Mouse (Mus musculus) small intestine, adult 2 months (tissue): ENCODE results near the gene Myom1. TPM values are rescaled to one million over a fixed set of nuclear protein-coding genes. Genes with fewer than 3 reads are reported as not detected.

Source experiments
- H3K27ac ChIP-seq: fragments of 200-500 bp; 2 replicates; pipeline ENCODE4 v1.5.1; 2012; ENCODE audit warnings: low read depth, low read length, control low read depth, inconsistent platforms; ENCODE audit not compliant: insufficient read depth
- H3K27me3 ChIP-seq: fragments of 200-500 bp; 2 replicates; pipeline ENCODE4 v1.6.1; 2012; ENCODE audit warnings: mild to moderate bottlenecking, moderate library complexity, low read length, inconsistent platforms; ENCODE audit not compliant: control insufficient read depth, insufficient read depth
- H3K36me3 ChIP-seq: fragments of 200-500 bp; 2 replicates; pipeline ENCODE4 v1.6.1; 2012; ENCODE audit warnings: mild to moderate bottlenecking, low read length, control low read depth, inconsistent platforms; ENCODE audit not compliant: control insufficient read depth, insufficient read depth
- H3K4me1 ChIP-seq: fragments of 200-500 bp; 2 replicates; pipeline ENCODE4 v1.6.1; 2012; ENCODE audit warnings: low read length, inconsistent platforms, mixed read lengths; ENCODE audit not compliant: control insufficient read depth, insufficient read depth, insufficient read length
- H3K4me3 ChIP-seq: fragments of 200-500 bp; 2 replicates; pipeline ENCODE4 v1.5.1; 2012; ENCODE audit warnings: low read depth, mild to moderate bottlenecking, control low read depth, inconsistent platforms, low read length, moderate library complexity
- CTCF ChIP-seq: fragments of 200-500 bp; IDR thresholded peaks from 2 replicates; pipeline ENCODE4 v1.5.1; 2012; ENCODE audit warnings: low read depth, mild to moderate bottlenecking, control low read depth, inconsistent platforms, low read length, moderate library complexity, mixed read lengths; ENCODE audit not compliant: insufficient replicate concordance, insufficient read length; ENCODE audit errors: extremely low read depth
- POLR2A ChIP-seq: fragments of 200-500 bp; IDR thresholded peaks from 2 replicates; pipeline ENCODE4 v1.6.1; 2012; ENCODE audit warnings: low read depth, mild to moderate bottlenecking, control low read depth, inconsistent platforms, low read length, moderate library complexity
- WGBS: fragments of 180-500 bp; shearing (Covaris S2); methylation state at CpG from one replicate; pipeline ENCODE4 v1.1.7; 2018; 5-methylcytosine and 5-hydroxymethylcytosine counted together
- polyA plus RNA-seq: library from polyadenylated mRNA; depleted of rRNA; stranded (reverse); fragments of >200 nt; gene quantifications from 2 replicates; pipeline ENCODE4 v1.2.3, GENCODE M21; 2012

Gene Myom1
- polyA plus RNA-seq, 1 experiment = 3.1 TPM

DNA sequence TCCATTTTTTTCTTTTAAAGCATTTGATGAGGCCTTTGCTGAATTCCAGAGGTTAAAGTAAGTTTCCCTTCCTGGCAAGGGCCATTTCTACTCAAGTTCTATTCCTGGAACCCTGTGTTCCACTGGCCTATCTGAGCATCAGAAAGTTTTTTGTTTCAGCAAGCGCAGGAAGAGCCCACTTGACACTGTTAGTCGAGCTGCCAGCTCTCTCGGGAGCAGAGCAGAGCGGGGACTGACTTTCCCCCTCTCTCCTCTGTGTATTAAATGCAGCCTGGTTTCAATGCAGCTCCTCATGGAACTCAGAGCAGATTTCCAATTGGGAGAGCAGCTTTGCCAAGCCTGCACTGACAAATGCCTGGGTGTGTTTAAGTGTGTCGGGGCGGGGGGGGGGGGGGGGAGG, 118.2 kb downstream of the Myom1 start:
- no peak overlapping the region for H3K27ac ChIP-seq
- no peaks in the 10 kb centered on the region for H3K36me3 ChIP-seq
- 70% methylated on average over 6 of the region's 6 CpGs for WGBS

DNA sequence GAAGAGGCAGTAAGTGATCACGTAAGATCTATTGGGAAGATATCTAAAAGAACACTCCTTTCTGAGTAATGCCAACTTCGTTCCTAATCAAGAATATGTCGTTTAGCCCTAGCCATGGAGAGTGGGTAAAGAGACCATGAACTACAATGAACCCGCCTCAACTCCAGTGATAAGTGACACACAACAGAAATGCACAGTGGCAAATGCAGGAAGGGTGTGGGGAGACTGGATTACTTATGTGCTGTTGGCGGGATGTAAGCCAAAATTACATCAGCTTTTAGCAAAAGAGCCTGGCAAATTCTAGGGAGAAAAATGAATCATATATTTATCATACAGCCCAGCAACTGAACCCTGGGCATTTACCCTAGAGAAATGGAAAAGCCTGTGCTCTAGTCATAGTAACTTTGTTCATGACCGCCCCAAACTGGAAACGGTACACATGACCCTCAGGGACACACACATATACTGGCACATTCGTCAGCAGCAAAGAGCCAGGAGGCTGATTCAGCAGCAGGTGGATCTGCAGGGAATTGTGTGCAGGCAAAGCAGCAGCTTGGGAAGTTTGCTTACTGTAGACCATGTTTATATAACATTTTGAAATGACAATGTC, 121.7 kb downstream of the Myom1 start:
- Histone ChIP-seq H3K4me3 (no peak overlapping the region), H3K36me3 (no peaks in the 10 kb centered on the region), H3K27ac (no peak overlapping the region), H3K27me3 (no peaks in the 10 kb centered on the region), H3K4me1 (peaks cover 6% of the 10 kb centered on the region; the same call in 1 of the 2 replicates)
- 81% methylated on average over 8 of the region's 8 CpGs for WGBS
- TF ChIP-seq POLR2A = no peak
- no peak for TF ChIP-seq CTCF

More for the DNA sequence above, 118.2 kb downstream of the Myom1 start:
- no peaks in the 10 kb centered on the region for H3K4me1 ChIP-seq
- no peak for TF ChIP-seq POLR2A
- no peak for TF ChIP-seq CTCF
- H3K27me3 ChIP-seq = no peaks in the 10 kb centered on the region
- H3K4me3 ChIP-seq = no peak overlapping the region

DNA sequence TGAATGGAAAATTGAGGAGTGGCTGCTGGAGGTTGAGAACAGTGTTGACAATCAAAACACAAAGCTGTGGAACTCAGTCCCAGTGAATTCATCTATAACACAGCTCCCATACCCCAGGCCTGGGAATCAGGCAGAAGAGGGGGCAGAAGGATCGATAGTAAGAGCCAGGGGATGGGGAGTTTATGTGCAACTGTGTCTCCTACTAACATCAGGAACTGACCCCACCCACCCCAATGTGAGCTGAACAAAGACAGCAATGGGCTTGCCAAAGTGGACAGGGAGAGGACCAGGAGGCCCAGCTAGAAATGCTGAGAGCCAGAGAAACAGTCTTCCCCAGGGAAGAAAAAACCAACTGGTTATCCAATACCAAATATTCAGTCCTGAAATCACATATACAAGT, 122.2 kb downstream of the Myom1 start:
- H3K4me1 ChIP-seq = peaks cover 6% of the 10 kb centered on the region; the same call in 1 of the 2 replicates
- no peaks in the 10 kb centered on the region for H3K36me3 ChIP-seq
- H3K27ac ChIP-seq = no peak overlapping the region
- TF ChIP-seq POLR2A (no peak), CTCF (no peak)
- no peaks in the 10 kb centered on the region for H3K27me3 ChIP-seq
- 83% methylated on average over 1 of the region's 1 CpGs for WGBS
- no peak overlapping the region for H3K4me3 ChIP-seq

DNA sequence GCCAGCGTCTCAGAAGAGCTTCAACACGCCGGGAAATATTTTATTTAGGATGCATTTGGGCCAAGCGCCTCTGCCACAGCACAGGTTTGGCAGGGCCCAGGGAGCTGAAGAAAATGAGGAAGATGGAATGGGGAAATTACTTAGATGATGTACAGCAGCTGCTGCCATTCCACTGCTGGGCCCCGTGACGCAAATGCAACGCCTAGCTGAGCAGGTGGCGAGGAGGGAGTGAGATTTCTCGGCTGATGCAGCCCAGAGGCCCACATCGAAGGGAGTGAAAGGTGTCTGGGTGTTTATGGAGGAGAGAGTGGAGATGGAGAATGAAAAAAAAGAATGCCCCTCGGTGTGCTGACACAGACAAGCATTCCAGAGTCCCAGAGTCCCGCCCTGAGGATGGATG, 123.1 kb downstream of the Myom1 start:
- H3K4me1 ChIP-seq = peaks cover 6% of the 10 kb centered on the region; the same call in 1 of the 2 replicates
- H3K27me3 ChIP-seq = no peaks in the 10 kb centered on the region
- H3K4me3 ChIP-seq = no peak overlapping the region
- TF ChIP-seq POLR2A (no peak), CTCF (no peak)
- no peak overlapping the region for H3K27ac ChIP-seq
- H3K36me3 ChIP-seq = no peaks in the 10 kb centered on the region
- WGBS = 63% methylated on average over 12 of the region's 12 CpGs

DNA sequence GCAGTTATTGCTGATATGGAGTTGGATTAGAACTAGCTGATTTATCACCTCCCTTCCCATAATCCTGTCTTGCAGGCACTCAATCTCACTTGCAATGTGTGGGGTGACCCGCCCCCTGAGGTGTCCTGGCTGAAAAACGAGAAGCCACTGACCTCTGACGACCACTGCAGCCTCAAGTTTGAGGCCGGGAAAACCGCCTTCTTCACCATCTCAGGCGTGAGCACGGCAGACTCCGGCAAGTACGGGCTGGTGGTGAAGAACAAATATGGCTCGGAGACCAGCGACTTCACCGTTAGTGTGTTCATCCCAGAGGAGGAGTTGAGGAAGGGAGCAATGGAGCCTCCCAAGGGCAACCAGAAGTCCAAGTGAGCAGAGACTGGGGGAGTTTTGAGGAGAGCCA, 123.6 kb downstream of the Myom1 start:
- Histone ChIP-seq H3K27me3 (no peaks in the 10 kb centered on the region), H3K4me3 (no peak overlapping the region), H3K4me1 (peaks cover 6% of the 10 kb centered on the region; the same call in 1 of the 2 replicates), H3K27ac (no peak overlapping the region), H3K36me3 (no peaks in the 10 kb centered on the region)
- TF ChIP-seq POLR2A (no peak), CTCF (no peak)
- 86% methylated on average over 12 of the region's 12 CpGs for WGBS

DNA sequence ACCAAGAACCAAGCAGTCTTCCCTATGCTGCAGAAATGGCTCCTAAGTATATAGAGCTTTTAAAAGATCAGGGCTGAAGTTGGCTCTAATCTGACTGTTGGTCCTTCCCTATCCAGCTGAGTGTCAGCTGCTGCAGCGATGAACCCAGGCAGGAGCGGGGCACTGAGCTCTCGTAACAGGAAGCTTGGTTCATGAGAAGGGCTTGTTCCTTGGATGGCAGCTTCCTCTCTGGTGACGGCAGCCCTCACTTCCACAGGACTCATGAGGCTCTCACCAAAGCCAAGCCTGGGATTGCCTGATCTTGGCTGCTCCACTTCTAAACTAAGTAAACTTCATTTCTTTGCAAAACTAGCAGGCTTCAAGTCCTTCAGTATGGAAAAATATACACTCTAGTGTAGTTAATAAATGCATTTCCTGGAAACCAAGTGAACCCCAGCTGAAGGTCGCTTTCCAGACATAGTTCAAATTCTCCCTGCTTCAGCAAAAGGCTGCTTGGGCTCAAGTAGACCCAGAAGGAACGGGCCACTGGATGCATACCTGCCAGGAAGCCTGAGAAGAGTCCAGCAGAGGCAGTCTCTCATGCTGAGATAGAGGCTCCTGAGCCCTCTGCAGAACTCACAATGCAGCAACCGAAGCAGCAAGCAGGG, 125.2 kb downstream of the Myom1 start:
- TF ChIP-seq CTCF (no peak), POLR2A (no peak)
- WGBS = 70% methylated on average over 7 of the region's 7 CpGs
- H3K27ac ChIP-seq = no peak overlapping the region
- H3K4me3 ChIP-seq = no peak overlapping the region
- peaks cover 6% of the 10 kb centered on the region; the same call in 1 of the 2 replicates for H3K4me1 ChIP-seq
- no peaks in the 10 kb centered on the region for H3K36me3 ChIP-seq
- no peaks in the 10 kb centered on the region for H3K27me3 ChIP-seq

DNA sequence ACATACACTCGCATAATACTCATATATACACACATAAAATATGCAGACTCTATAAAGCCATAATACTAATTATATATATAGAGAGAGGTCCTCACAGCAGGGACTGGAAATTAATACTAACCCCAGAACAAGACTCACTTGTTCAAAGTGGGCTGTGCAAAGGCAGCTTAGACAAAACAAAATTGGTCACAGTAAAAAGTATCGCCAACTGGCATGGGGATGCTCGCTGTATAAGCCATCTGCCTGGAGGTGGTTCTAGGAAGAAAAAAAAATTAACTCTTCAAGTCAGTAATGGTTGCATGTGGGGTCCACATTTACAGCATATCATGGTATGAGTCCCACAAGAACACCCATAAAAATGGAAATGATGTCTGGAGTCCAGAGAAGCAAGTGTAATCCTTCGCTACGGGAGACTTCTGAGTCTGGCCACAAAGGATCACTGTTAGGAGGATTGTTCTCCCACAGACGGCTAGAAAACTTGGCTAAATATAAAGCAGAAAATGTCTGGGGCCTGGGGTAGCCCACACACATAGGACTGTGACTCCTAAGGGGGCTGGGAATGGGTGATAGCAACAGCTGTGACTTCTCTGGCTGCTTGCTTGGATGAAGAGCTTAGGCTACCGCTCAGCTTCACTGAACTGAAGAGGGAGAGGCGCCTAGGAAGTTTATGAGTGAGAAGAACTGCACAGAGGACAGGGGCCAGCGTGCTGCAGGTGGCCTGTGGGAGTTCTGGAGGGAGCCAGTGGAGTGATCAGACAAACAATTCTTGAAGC, 127.2 kb downstream of the Myom1 start:
- 86% methylated on average over 9 of the region's 9 CpGs for WGBS
- H3K27me3 ChIP-seq = no peaks in the 10 kb centered on the region
- no peak overlapping the region for H3K4me3 ChIP-seq
- H3K36me3 ChIP-seq = no peaks in the 10 kb centered on the region
- no peak for TF ChIP-seq POLR2A
- H3K27ac ChIP-seq = no peak overlapping the region
- H3K4me1 ChIP-seq = peaks cover 6% of the 10 kb centered on the region; the same call in 1 of the 2 replicates
